19 mouse cellular contexts compared by ENCODE assay signal in genomic region chr8:81779440-81779839, GRCm38 (mm10).
A peak's percentile ranks its signal among the peaks of the same experiment; 100 is the strongest.
DNase-seq lines count a peak whose midpoint lies in the region; ATAC-seq and TF ChIP-seq lines count a peak whose summit lies in the region.
"Had no signal": no experiment of that assay in that cellular context is flagged by ENCODE, and none has a peak within 500 bp of the region (broad histone marks: within the 10 kb centered on the region; RNA-seq: fewer than 3 reads in every experiment).

No protein-coding gene starts in this region.

- H3K9ac ChIP-seq in MEL (ENCODE audit: control insufficient read depth, low read depth, low read length, poor library complexity, severe bottlenecking) = peak overlapping the region; percentile 17; the same call in 1 of the 2 replicates
- H3K9ac ChIP-seq: embryonic facial prominence, embryonic 12.5 days; forebrain, embryonic 13.5 days; forebrain, embryonic 15.5 days; forebrain, postnatal 0 days had no signal

- no peak for TF ChIP-seq POLR2A in MEL (IDR thresholded peaks at IDR 0.05; ENCODE audit: control insufficient read depth in 1 of 2, insufficient read depth in 1 of 2, low read depth in 1 of 2, low read length in 2 of 2, poor library complexity in 1 of 2)

- TF ChIP-seq RAD21 in MEL (IDR thresholded peaks at IDR 0.05; ENCODE audit: low read depth, low read length) = no peak

- ATAC-seq in CD4-positive, CD25-positive, alpha-beta regulatory T cell, adult 4 months = no peak
- ATAC-seq: forebrain, embryonic 13.5 days; forebrain, embryonic 15.5 days; forebrain, postnatal 0 days; Patski had no signal

- TF ChIP-seq EP300 in MEL (IDR thresholded peaks at IDR 0.05; ENCODE audit: low read depth in 1 of 2, low read length in 2 of 2) = peak in 1 of 2 experiments; percentile 62; a peak in 3 of 4 replicates

- H3K36me3 ChIP-seq in MEL (ENCODE audit: control insufficient read depth in 1 of 2, insufficient read depth in 2 of 2, low read length in 2 of 2) = peaks cover 0 to 69% of the 10 kb centered on the region in 2 experiments; a peak in 2 of 4 replicates
- H3K36me3 ChIP-seq: embryonic facial prominence, embryonic 10.5 days; embryonic facial prominence, embryonic 12.5 days; forebrain, embryonic 15.5 days had no signal

- peak; percentile 23 for DNase-seq in CD4-positive, CD25-positive, alpha-beta regulatory T cell, adult 2 months (ENCODE audit: low read depth, low spot score)
- no peak for DNase-seq in MEL (ENCODE audit: low read depth, low spot score)
- DNase-seq in naive thymus-derived CD4-positive, alpha-beta T cell, adult 2 months (ENCODE audit: low read depth) = peak; percentile 41
- no peak for DNase-seq in B cell, adult 2 months
- DNase-seq: adrenal gland, adult 8-10 months; adrenal gland, postnatal 14 days; adrenal gland, postnatal 36 days; cerebellum, adult 11-12 months; cerebellum, adult 2 months; cerebellum, adult 9-10 months; cerebellum, postnatal 10 days; cerebellum, postnatal 25 days; forebrain, postnatal 0 days had no signal

- H3K4me3 ChIP-seq in MEL (ENCODE audit: control insufficient read depth in 1 of 2, insufficient read depth in 1 of 2, low read depth in 2 of 2, low read length in 2 of 2) = no peak overlapping the region
- H3K4me3 ChIP-seq: embryonic facial prominence, embryonic 10.5 days; embryonic facial prominence, embryonic 12.5 days; forebrain, embryonic 13.5 days; forebrain, embryonic 15.5 days had no signal

- H3K27me3 ChIP-seq in MEL (ENCODE audit: control insufficient read depth in 1 of 2, insufficient read depth in 2 of 2, low read length in 2 of 2) = no peaks in the 10 kb centered on the region
- H3K27me3 ChIP-seq: embryonic facial prominence, embryonic 12.5 days; forebrain, embryonic 13.5 days; forebrain, embryonic 15.5 days; Patski had no signal

- TF ChIP-seq CTCF in MEL (IDR thresholded peaks at IDR 0.05 in 2 of 3, conservative IDR thresholded peaks at IDR 0.05 in 1 of 3; ENCODE audit: control insufficient read depth in 1 of 3, insufficient read depth in 1 of 3, low read depth in 2 of 3, low read length in 3 of 3, poor library complexity in 1 of 3, severe bottlenecking in 1 of 3) = no peak

- no peaks in the 10 kb centered on the region for H3K9me3 ChIP-seq in MEL (replicated peaks; ENCODE audit: insufficient read depth, low read length)
- H3K9me3 ChIP-seq: embryonic facial prominence, embryonic 10.5 days; embryonic facial prominence, embryonic 12.5 days; forebrain, embryonic 13.5 days; forebrain, embryonic 15.5 days had no signal

- H3K27ac ChIP-seq in MEL (ENCODE audit: control insufficient read depth, low read depth, low read length) = peak overlapping the region; percentile 85
- H3K27ac ChIP-seq: embryonic facial prominence, embryonic 10.5 days; embryonic facial prominence, embryonic 12.5 days; forebrain, embryonic 13.5 days; forebrain, embryonic 15.5 days had no signal

- peaks cover 46 to 51% of the 10 kb centered on the region in 2 experiments for H3K4me1 ChIP-seq in MEL (ENCODE audit: control insufficient read depth in 1 of 2, insufficient read depth in 2 of 2, low read length in 2 of 2)
- H3K4me1 ChIP-seq: forebrain, embryonic 13.5 days had no signal

- H3K79me2 ChIP-seq in MEL (ENCODE audit: control insufficient read depth, insufficient read depth, low read length, poor library complexity) = peaks cover 9% of the 10 kb centered on the region

TF ChIP-seq in MEL, 35 proteins besides CTCF, POLR2A, EP300 and RAD21:
- TF ChIP-seq ETS1 (IDR thresholded peaks at IDR 0.05; ENCODE audit: low read depth, low read length) = peak; percentile 22; the same call in 1 of the 2 replicates
- TF ChIP-seq TCF12 (IDR thresholded peaks at IDR 0.05; ENCODE audit: low read depth, low read length) = peak; percentile 29; the same call in 1 of the 2 replicates
- TF ChIP-seq MAZ (IDR thresholded peaks at IDR 0.05; ENCODE audit: low read depth, low read length) = no peak
- TF ChIP-seq JUND (IDR thresholded peaks at IDR 0.05; ENCODE audit: low read depth, low read length) = no peak
- peak; percentile 40; the same call in 1 of the 2 replicates for TF ChIP-seq SIN3A (IDR thresholded peaks at IDR 0.05; ENCODE audit: low read length)
- TF ChIP-seq MYC (IDR thresholded peaks at IDR 0.05; ENCODE audit: low read depth, low read length) = no peak
- TF ChIP-seq ZMIZ1 (IDR thresholded peaks at IDR 0.05; ENCODE audit: low read depth, low read length) = no peak
- TF ChIP-seq BHLHE40 (IDR thresholded peaks at IDR 0.05; ENCODE audit: borderline replicate concordance, low read depth, low read length) = no peak
- no peak for TF ChIP-seq KAT2A (conservative IDR thresholded peaks at IDR 0.05; ENCODE audit: low read depth, low read length)
- TF ChIP-seq ZNF384 (IDR thresholded peaks at IDR 0.05; ENCODE audit: low read depth, low read length) = peak; percentile 53; the same call in 1 of the 2 replicates
- peak; percentile 52 for TF ChIP-seq GATA1 (IDR thresholded peaks at IDR 0.05; ENCODE audit: low read depth, low read length)
- TF ChIP-seq ZC3H11A (IDR thresholded peaks at IDR 0.05; ENCODE audit: low read depth, low read length) = no peak
- no peak for TF ChIP-seq HCFC1 (IDR thresholded peaks at IDR 0.05; ENCODE audit: low read depth, low read length)
- TF ChIP-seq ELF1 (IDR thresholded peaks at IDR 0.05; ENCODE audit: low read depth, low read length) = no peak
- TF ChIP-seq GABPA (IDR thresholded peaks at IDR 0.05; ENCODE audit: low read depth, low read length) = no peak
- TF ChIP-seq CHD1 (IDR thresholded peaks at IDR 0.05; ENCODE audit: low read depth, low read length) = no peak

Comparison
In these comparisons a context has a peak if more than half of its experiments do, and no peak if none do; other contexts are left out.
1. DNase-seq: peak in CD4-positive, CD25-positive, alpha-beta regulatory T cell, adult 2 months (single experiment) and naive thymus-derived CD4-positive, alpha-beta T cell, adult 2 months (single experiment); none in MEL (single experiment) and B cell, adult 2 months (0 of 2).